Mouse (Mus musculus): ENCODE results near the gene Golga5.
"Not testable (repeated sequence)": the region's sequence is repeated elsewhere in the genome, so short reads cannot be mapped to it uniquely, and the experiment has no call there.

The Golga5 gene

DNA sequence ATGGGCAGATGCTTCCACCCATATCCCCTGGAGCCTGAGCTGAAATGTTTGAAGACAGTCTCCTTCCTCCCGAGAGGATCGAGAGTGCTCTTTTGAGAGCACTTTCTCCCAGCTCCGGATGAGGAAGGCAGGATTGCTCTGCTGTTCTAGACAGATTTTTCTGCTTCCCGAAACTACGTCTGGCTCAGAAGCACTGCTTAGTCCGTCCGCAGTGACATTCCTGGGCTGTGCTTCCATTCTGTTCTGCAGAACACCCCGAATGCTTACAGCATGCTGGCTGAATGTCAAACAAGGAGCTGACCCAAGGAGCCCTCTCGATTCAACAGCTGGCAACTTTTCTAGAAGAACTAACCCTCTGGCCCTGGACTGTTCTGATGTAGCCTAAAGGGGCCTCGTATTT, 18.5 kb upstream of the Golga5 start:
- no peak for DNase-seq

DNA sequence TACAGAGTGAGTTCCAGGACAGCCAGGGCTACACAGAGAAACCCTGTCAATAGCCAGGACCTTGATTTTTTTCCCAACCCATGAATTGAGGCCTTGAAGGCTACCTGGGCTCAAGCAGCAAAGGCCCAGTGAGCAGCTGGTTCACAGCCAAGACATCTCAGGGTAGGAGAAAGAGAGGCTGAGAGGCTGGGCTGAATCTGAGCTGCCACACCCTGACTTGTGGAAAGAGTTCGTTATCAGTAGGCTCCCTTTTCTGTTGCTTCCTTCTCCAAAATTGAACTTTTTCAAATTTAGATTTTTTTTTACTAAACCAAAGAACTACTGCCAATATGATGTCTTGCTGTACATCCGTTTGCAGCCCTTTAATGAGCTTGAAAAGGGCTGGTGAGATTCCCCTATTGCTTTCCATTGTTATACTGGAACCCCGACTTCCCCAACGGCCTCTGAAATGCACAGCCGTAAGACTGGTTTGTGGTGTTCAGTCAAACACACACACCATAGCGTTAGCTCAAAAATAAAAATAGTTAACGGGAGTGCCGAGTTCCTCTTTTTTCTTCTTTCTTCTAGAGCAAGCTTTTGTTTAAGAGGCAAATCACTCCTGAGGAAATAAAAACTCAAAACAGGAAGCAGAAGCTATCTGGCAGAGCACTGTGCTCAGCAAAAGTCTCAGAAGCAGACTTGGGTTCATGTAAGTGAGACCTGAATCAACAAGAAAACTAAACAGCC, 17.6 kb upstream of the Golga5 start:
- DNase-seq = peak; percentile 32

DNA sequence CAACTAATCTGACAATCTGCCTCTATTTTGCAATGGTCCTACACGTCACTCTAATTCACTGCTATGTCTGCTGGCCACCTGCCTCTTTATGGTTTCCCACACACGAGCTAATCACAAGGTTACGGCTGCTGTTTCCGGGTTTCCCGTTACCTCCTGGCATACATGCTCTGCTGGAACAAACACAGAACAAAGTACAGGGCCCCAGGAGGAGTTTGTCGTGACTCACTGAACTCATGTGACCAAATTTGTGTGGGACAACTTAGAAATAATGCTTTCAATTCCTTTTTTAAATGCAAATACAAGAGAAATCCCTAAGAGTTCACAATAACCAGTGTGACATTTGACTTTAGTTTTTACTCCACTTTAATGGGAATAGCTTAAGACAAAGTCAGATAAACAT, 15.4 kb upstream of the Golga5 start:
- DNase-seq = no peak

- no peak for DNase-seq
These were observed 12.3 kb upstream of the Golga5 start for GRCm38 (mm10) chr12:102456467-102457193.

- no peak for DNase-seq
These were observed 8.9 kb upstream of the Golga5 start for GRCm38 (mm10) chr12:102460014-102460413.

DNA sequence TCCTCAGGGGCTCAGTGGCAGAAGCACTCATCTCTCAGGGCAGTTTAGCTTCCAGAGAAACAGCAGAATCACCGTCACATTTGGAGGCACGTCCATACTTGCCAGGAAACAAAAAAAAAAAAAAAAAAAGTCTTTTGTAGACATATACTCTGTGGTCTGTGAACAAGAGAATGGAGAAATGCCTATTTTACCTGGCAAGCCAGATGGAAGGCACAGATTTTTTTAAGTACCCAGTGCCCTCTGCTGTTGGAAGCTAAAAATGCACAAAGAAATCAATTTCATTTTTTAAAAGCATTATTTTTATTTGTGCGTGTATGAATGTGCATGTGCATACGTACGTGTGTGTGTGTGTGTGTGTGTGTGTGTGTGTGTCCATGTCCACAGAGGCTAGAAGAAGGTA, 7.8 kb upstream of the Golga5 start:
- no peak for DNase-seq

GRCm38 (mm10) chr12:102464650-102465049, 4.3 kb upstream of the Golga5 start:
- no peak for DNase-seq

DNA sequence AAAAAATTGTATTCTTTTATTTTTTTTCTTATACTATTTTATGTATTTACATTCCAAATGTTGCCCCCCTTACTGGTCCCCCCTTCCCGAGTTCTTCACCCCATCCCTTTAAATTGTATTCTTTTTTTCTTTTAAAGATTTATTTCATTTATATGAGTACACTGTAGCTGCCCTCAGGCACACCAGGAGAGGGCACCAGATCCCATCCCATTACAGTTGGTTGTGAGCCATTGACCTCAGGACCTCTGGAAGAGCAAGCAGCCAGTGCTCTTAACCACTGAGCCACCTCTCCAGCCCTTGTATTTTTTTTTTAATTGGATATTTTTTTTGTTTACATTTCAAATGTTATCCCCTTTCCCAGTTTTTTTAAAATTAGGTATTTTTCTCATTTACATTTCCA, 799 bp upstream of the Golga5 start:
- DNase-seq = no peak

GRCm38 (mm10) chr12:102474411-102474810, 5.5 kb downstream of the Golga5 start:
- no peak for DNase-seq

DNA sequence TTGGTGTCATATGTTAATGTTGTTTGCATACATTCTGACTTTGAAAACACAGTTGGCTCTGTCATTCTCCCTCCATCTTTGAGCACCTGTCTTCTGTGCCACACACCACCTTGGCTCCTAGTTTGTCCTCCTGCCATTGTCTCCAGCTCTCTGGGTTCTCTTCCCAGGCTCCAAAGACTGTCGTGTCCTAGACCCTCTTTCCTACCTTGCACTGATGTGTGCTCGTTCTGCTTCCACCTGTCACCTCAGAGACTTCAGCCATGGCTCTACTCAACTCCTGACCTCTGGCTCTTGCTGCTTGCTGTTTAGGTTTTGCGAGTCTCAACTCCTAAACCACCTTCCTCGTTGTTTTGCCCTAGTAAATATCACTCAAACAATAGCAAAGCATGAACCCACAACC, 11.5 kb downstream of the Golga5 start:
- DNase-seq = no peak

DNA sequence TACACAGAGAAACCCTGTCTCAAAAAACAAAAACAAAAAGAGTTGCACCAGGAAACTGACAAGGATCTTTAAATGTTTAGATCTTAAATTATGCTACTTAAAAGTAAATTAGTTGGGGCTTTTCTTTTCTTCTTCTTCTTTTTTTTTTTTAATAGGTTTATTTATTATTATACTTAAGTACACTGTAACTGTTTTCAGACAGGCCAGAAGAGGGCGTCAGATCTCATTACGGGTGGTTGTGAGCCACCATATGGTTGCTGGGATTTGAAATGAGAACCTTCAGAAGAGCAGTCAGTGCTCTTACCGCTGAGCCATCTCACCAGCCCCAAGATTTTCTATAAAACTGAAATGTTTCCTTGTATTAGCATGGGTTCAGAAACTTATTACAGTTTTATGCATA, 16.0 kb downstream of the Golga5 start:
- DNase-seq = no peak

DNA sequence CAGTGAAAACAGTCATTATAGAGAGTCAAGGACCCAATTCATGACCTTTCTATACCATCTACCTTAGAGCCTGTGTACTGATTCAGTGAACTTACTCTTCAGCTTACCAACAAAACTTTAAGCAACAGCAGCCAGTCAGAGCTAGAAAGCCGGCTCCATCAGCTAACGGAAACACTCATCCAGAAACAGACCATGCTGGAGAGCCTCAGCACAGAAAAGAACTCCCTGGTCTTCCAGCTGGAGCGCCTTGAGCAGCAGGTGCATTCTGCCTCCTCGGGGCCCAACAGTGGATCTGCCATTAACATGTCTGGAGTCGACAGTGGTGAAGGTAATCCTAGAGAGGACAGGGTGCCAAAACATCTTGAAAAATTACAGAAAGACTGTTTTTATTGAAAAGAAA, 23.0 kb downstream of the Golga5 start:
- no peak for DNase-seq

GRCm38 (mm10) chr12:102495754-102496153, 26.8 kb downstream of the Golga5 start:
- not testable (repeated sequence) for DNase-seq

- no peak for DNase-seq
These were observed 29.0 kb downstream of the Golga5 start for GRCm38 (mm10) chr12:102497905-102498304.

GRCm38 (mm10) chr12:102498726-102499125, 29.8 kb downstream of the Golga5 start:
- no peak for DNase-seq

GRCm38 (mm10) chr12:102499210-102499609, 30.3 kb downstream of the Golga5 start:
- no peak for DNase-seq

DNA sequence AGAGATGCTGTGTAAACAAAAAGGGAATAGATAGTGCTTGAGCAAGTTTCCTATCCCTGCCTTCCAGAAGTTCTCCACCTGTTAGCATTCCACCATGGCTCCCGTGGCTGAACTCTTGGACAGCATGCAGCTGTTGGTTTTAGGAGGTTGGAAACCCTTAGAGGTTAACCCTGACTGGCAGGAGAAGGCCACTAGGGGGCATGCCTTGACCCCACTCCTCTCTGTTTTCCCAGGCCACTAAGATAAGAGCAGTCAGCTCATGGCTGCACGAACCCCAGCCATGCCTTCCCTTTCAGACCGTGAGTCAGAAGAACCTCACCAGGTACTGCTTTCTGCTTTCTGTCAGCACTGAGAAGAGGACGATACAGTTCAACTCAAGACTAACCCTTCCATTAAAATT, 30.8 kb downstream of the Golga5 start:
- DNase-seq = peak; percentile 14

DNA sequence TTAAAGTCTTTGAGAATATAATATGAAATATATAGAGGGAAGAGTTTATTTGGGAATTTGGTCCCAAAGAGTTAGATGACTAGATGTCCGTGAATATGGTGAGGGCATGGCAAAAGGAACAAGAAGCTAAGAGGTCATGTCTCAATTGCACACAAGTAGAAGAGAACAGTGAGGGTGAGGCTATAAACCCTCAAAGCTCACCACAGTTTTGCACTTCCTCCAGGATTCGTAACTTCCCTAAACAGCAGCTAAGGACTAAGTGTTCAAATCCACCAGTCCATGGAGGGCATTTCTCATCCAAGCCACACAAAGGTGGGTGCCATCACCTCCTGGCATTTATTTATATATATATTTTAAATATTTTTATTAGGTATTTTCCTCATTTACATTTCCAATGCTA, 32.1 kb downstream of the Golga5 start:
- no peak for DNase-seq

DNA sequence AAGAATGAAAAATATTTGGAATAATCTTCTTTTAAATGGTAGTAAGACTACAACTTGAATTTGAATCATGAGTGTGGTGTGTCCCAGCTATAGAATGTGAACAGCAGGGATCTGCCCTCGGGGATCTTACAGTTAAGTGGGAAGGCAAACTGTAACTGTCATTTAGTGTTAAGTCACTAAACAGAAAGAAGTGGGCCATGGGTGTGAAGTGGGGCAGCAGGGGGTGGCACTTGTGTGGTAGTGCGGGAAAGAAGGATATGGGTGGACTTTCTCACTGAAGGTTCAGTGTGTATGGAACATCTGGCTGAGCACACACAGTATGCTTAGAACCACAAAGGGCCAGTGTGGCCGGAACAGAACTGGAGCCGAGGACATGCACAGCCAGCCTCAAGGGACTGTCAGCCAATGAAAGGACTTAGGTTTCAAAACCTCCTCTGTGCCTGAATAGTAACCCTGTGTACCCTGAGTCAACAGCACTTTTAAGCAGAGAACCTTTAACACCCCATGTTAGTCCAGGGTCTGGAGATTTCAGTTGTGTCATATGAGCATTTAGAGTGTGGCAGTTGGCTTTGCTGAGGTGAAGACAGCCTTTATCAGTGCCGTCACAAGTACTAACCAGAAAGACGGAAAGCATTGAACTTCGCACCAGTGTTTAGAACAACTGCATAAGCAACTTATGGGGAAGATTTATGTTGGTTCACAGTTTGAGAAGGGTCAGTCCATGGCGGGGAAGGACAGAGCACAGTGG, 33.1 kb downstream of the Golga5 start:
- no peak for DNase-seq

GRCm38 (mm10) chr12:102505131-102505713, 36.3 kb downstream of the Golga5 start:
- no peak for DNase-seq

DNA sequence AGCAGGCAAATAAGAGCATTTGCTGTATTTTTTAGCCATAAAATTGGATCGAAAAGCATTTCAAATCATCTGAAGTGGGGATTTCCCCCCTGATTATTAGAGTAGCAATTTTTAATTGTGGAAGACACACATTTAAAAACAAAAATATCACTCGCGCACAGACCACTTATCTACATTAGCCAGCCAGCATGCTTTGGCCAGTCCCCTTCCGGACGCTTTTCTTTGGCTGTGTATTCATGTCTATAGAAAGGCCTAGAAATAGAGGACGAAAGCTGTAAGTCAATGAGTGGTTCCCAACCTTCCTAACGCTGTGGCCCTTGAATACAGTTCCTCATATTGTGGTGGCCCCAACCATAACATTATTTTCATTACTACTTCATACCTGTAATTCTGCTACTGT, 37.0 kb downstream of the Golga5 start:
- no peak for DNase-seq

DNA sequence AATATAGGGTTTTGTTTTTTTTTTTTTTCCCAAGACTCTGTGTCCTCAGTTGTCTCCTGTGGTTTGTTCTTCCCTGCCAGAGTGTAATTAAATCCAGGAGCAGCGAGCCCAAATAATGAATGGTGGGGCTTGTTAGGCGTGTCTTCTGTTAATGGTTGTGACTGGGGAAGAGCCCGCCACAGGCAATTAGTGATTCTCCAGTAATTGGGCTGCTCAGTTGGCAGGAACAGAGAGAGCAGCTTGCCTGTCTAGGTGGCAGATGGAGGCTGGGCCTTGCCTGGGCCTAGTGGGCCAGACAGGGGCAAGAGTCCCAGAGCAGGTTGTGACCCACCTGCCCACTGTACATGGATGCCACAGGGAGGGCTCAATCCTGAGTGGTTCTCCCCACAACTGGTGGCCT, 42.4 kb downstream of the Golga5 start:
- DNase-seq = no peak

- no peak for DNase-seq
These were observed 45.2 kb downstream of the Golga5 start for GRCm38 (mm10) chr12:102514151-102514550.

GRCm38 (mm10) chr12:102514751-102515150, 45.8 kb downstream of the Golga5 start:
- no peak for DNase-seq

All from thymus, postnatal 25 days (tissue).